Mouse (Mus musculus) G1E (cell line): ENCODE measurements at regions not wholly inside any gene's neighbourhood (a gene's known extent, or its start where the extent isn't known, plus 50 kb on each side); places are given as distances from the start of the nearest gene placed in this dataset.

Source experiments
- CTCF ChIP-seq: IDR thresholded peaks from 2 replicates; pipeline ENCODE4 v1.5.1; 2012; ENCODE audit warnings: low read depth, low read length, inconsistent platforms, mixed read lengths
- GATA1 ChIP-seq: IDR thresholded peaks from 2 replicates; pipeline ENCODE4 v1.6.1; 2012; ENCODE audit warnings: borderline replicate concordance, low read length, inconsistent platforms, mixed read lengths
- POLR2AphosphoS5 ChIP-seq: IDR thresholded peaks from 2 replicates; pipeline ENCODE4 v1.6.1; 2012; ENCODE audit warnings: low read depth, low read length, inconsistent platforms; ENCODE audit not compliant: insufficient replicate concordance
- TAL1 ChIP-seq: conservative IDR thresholded peaks from 2 replicates; pipeline ENCODE4 v1.6.1; 2012; ENCODE audit warnings: low read depth, low read length, inconsistent platforms, mixed read lengths

- TF ChIP-seq CTCF = no peak
- no peak for TF ChIP-seq POLR2AphosphoS5
- no peak for TF ChIP-seq GATA1
- no peak for TF ChIP-seq TAL1
Observed at GRCm38 (mm10) chr5:148768346-148768745, 160.8 kb downstream of the Katnal1 start.
